Mouse (Mus musculus): Measurements from ENCODE around the gene Fbxo48.

DNA sequence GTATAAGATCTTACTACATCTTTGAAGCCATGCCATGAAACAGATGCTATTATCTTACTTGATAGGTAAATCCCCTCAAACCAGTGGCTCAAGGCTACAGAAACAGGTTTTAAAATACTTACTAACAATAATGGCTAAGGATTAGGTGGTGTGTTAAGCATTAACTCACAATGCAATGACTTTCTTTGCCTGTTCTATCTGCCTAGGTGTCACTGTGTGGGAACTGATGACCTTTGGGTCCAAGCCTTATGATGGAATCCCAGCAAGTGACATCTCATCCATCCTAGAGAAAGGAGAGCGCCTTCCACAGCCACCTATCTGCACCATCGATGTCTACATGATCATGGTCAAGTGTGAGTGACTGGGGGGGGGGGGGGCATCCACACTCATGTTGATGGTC is 44.6 kb upstream of the Fbxo48 start:
- TF ChIP-seq CTCF (IDR thresholded peaks at IDR 0.05; ENCODE audit: low read depth) (no peak), EP300 (optimal IDR thresholded peaks at IDR 0.05) (no peak)

Data from stomach, postnatal 0 days (tissue).